Mouse (Mus musculus): ENCODE measurements around the gene Wfdc11.

DNA sequence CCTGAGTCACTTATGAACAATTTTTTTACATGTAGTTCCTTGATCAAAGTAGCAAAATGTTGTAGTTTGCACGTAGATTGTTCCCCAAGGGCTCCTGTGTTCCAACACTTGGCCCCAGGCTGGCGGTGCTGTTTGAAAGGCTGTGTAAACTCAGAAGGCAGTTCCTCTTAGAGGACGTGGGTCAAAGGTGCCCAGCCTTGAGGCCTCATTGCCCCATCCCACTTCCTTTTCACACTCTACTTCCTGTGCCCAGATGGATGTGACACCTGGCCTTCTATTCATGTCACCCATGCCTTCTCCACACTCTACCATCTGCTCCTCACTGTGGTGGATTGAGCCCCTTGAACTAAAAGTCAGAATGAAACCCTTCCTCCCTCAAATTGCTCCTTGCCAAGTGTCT, 6.0 kb upstream of the Wfdc11 start:
- TF ChIP-seq POLR2A (IDR thresholded peaks at IDR 0.05; ENCODE audit: borderline replicate concordance, low read depth, low read length) (no peak), CTCF (IDR thresholded peaks at IDR 0.05; ENCODE audit: low read depth, low read length) (no peak)
